Mouse (Mus musculus) bone marrow, adult 2 months (tissue): ENCODE results near the gene Camta1. TPM values are rescaled to one million over a fixed set of nuclear protein-coding genes. Genes with fewer than 3 reads are reported as not detected.
A peak's percentile ranks its signal among the peaks of the same experiment; 100 is the strongest.

Source experiments
- H3K27ac ChIP-seq: fragments of 200-500 bp; 2 replicates; pipeline ENCODE4 v1.5.1; 2012; ENCODE audit warnings: low read depth, mild to moderate bottlenecking, control low read depth, inconsistent platforms, low read length; ENCODE audit not compliant: control insufficient read depth, poor library complexity, insufficient read depth
- H3K4me1 ChIP-seq: fragments of 200-500 bp; 2 replicates; pipeline ENCODE4 v1.6.1; 2011; ENCODE audit warnings: low read length; ENCODE audit not compliant: control insufficient read depth, insufficient read depth
- H3K4me3 ChIP-seq: fragments of 200-500 bp; replicated peaks from 2 replicates; pipeline ENCODE3; 2011; ENCODE audit warnings: mild to moderate bottlenecking, low read depth, low read length, control low read depth; ENCODE audit not compliant: control insufficient read depth
- CTCF ChIP-seq: fragments of 200-500 bp; IDR thresholded peaks from 2 replicates; pipeline ENCODE4 v1.5.1; 2011; ENCODE audit warnings: low read length, control low read depth; ENCODE audit not compliant: control insufficient read depth, insufficient read depth
- POLR2A ChIP-seq: fragments of 200-500 bp; IDR thresholded peaks from 2 replicates; pipeline ENCODE4 v1.6.1; 2011; ENCODE audit warnings: low read depth, mild to moderate bottlenecking, control low read depth, low read length, borderline replicate concordance; ENCODE audit not compliant: control insufficient read depth
- WGBS: fragments of 180-500 bp; shearing (Covaris S2); methylation state at CpG from one replicate; pipeline ENCODE4 v1.1.7; 2018; 5-methylcytosine and 5-hydroxymethylcytosine counted together
- polyA plus RNA-seq: library from polyadenylated mRNA; stranded (reverse); fragments of >200 nt; gene quantifications from 2 replicates; pipeline ENCODE4 v1.2.4, GENCODE M21; 2011; ENCODE audit warnings: low replicate concordance; ENCODE audit not compliant: missing spikeins, insufficient read depth, insufficient read length

Camta1 gene
- polyA plus RNA-seq, 1 experiment: 26.6 TPM

GRCm38 (mm10) chr4:151763928-151764327 is 97.7 kb downstream of the Camta1 start:
- no peak overlapping the region for H3K27ac ChIP-seq
- whole genome bisulfite sequencing: 51% methylated on average over 6 of the region's 6 CpGs
- no peak overlapping the region for H3K4me3 ChIP-seq
- no peak for TF ChIP-seq POLR2A
- no peak for TF ChIP-seq CTCF
- no peaks in the 10 kb centered on the region for H3K4me1 ChIP-seq

DNA sequence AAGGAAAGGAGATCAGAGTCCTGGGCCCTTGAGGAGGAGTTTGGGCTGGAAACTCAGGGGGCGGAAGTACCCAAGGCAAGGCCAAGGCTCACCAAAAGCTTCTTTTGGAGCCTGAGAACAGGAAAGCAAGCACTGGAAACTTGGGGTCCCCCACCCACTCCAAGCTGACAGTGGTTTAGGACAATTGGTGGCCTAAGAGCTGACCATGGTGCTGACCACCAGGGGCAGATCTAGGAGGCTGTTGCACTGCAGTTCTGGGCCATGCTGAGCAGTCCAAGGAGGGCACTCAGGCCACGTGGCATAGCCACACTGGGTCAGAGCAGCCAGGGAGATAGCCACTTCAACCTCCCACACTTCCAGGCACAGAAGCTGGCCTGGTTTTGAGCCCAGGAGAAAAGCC is 102.6 kb downstream of the Camta1 start:
- Histone ChIP-seq H3K4me1 (no peaks in the 10 kb centered on the region), H3K4me3 (no peak overlapping the region), H3K27ac (no peak overlapping the region)
- TF ChIP-seq POLR2A (no peak), CTCF (no peak)
- WGBS: 80% methylated on average over 2 of the region's 2 CpGs

- Histone ChIP-seq H3K27ac (no peak overlapping the region; the same call in 1 of the 2 replicates), H3K4me3 (no peak overlapping the region), H3K4me1 (no peaks in the 10 kb centered on the region)
- 86% methylated on average over 13 of the region's 13 CpGs for WGBS
- TF ChIP-seq CTCF (peak; percentile 16; the same call in 1 of the 2 replicates), POLR2A (no peak)
Measured at GRCm38 (mm10) chr4:151758337-151758736, 103.3 kb downstream of the Camta1 start.

DNA sequence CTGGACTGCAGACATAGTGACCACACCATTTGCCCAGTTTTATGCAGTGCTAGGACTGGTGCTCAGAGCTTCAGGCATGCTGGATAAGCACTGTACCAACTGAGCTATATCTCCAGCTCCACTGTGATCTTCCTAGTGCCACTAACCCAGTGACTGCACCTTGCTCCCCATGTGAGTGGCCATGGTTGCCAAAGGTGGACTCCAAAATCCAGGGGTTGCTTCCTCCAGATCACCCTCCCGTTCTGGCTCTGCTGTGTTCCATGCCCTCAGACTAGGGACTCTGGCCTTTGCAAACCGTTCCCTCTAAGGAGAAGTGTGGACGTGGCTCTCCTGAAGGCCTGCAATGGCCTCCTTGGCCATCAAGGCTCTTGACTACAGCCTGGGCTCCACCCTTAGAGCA is 104.4 kb downstream of the Camta1 start:
- no peaks in the 10 kb centered on the region for H3K4me1 ChIP-seq
- 87% methylated on average over 3 of the region's 3 CpGs for WGBS
- H3K4me3 ChIP-seq: no peak overlapping the region
- H3K27ac ChIP-seq: no peak overlapping the region
- TF ChIP-seq POLR2A (no peak), CTCF (no peak)

- no peak overlapping the region for H3K4me3 ChIP-seq
- TF ChIP-seq POLR2A (no peak), CTCF (no peak)
- no peak overlapping the region for H3K27ac ChIP-seq
- H3K4me1 ChIP-seq: no peaks in the 10 kb centered on the region
- 74% methylated on average over 10 of the region's 10 CpGs for WGBS
Measured at GRCm38 (mm10) chr4:151756400-151756799, 105.3 kb downstream of the Camta1 start.

DNA sequence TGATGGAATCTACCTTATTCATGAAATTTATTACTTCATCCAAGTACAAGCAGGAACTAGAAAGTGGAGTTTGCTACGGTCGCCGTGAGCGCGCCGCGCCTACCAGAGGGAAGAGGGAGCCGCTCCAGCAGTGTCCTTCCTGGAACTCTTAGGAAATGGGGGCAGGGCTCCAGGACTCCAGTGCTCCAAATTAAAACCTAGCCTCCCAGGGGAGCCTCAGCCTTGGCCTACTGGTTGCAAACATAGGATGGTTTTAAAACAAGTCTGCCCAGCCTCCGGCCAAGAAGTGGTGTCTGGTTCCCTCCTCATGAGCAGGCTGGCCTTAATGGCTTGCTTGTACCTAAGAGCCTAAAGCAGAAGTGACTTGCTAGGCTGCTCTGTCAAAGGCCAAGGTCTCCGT is 108.4 kb downstream of the Camta1 start:
- no peak overlapping the region for H3K27ac ChIP-seq
- TF ChIP-seq CTCF (no peak), POLR2A (no peak)
- H3K4me1 ChIP-seq: no peaks in the 10 kb centered on the region
- WGBS: 84% methylated on average over 10 of the region's 10 CpGs
- H3K4me3 ChIP-seq: no peak overlapping the region

- no peak overlapping the region for H3K4me3 ChIP-seq
- H3K27ac ChIP-seq: no peak overlapping the region
- H3K4me1 ChIP-seq: no peaks in the 10 kb centered on the region
- TF ChIP-seq CTCF: no peak
- no peak for TF ChIP-seq POLR2A
- 71% methylated on average over 7 of the region's 7 CpGs for WGBS
Measured at GRCm38 (mm10) chr4:151752551-151752950, 109.1 kb downstream of the Camta1 start.

DNA sequence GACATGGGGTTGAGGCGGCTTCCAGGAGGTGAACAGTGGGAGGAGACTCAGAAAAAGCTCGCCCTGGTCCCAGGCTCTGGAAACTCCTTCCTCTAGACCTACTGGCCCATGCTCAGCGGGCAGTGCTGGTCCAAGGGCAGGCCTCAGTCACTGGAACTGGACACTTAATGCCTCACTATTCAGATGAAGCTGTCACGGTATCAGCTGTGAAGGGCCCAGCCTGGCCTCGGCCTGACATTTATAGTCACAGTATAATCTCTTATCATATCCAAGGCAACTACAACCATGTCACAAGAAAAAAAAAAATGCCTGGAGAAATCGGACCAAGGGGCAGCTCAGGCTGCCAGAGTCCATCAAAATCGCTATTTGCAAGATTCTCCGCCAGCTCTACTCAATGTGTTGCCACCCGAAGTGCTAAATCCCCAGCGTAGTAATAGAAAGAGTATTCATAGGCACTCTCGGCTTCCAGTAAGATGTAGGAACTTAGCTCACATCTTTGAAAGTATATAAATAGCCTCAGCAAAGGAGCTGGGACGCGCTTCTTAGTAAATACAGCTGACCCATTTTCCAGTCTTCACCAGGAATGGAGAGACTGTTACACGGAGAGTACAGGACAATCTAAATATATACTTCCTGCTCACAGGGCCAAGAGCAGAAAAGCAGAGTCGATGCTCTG is 110.3 kb downstream of the Camta1 start:
- no peak for TF ChIP-seq CTCF
- no peak for TF ChIP-seq POLR2A
- 75% methylated on average over 15 of the region's 15 CpGs for WGBS
- H3K4me1 ChIP-seq: no peaks in the 10 kb centered on the region
- H3K27ac ChIP-seq: no peak overlapping the region
- no peak overlapping the region for H3K4me3 ChIP-seq

- H3K4me3 ChIP-seq: no peak overlapping the region
- H3K4me1 ChIP-seq: no peaks in the 10 kb centered on the region; the same call in 1 of the 2 replicates
- TF ChIP-seq POLR2A (no peak), CTCF (no peak)
- no peak overlapping the region for H3K27ac ChIP-seq
- WGBS: 10% methylated on average over 6 of the region's 6 CpGs
Measured at GRCm38 (mm10) chr4:151747723-151748122, 114.0 kb downstream of the Camta1 start.
